Mouse (Mus musculus) lung, embryonic 14.5 days (tissue): ENCODE measurements around the gene Gm10184. TPM values are rescaled to one million over a fixed set of nuclear protein-coding genes. Genes with fewer than 3 reads are reported as not detected.
"Not testable (repeated sequence)": the region's sequence is repeated elsewhere in the genome, so short reads cannot be mapped to it uniquely, and the experiment has no call there.

Experiments used
- ATAC-seq: fragments of 200-750 bp; cut with Nextera tagmentation; 2 replicates; pipeline ENCODE4 v1.8.0; 2017; ENCODE audit warnings: mild to moderate bottlenecking, moderate TSS enrichment, moderate library complexity; ENCODE audit not compliant: insufficient read depth
- DNase-seq: peaks from one replicate; pipeline ENCODE4 v3.0.0-alpha.2; 2015
- H3K27ac ChIP-seq: fragments of 300-500 bp; sonication (generic); 2 replicates; pipeline ENCODE4 v1.5.1; 2014; ENCODE audit warnings: low read depth, mild to moderate bottlenecking, moderate library complexity
- H3K27me3 ChIP-seq: fragments of 300-500 bp; sonication (generic); 2 replicates; pipeline ENCODE4 v1.6.1; 2014; ENCODE audit warnings: low read length, control low read depth; ENCODE audit not compliant: insufficient read depth
- H3K36me3 ChIP-seq: fragments of 300-500 bp; sonication (generic); 2 replicates; pipeline ENCODE4 v1.6.1; 2014; ENCODE audit warnings: control low read depth; ENCODE audit not compliant: insufficient read depth
- H3K4me1 ChIP-seq: fragments of 300-500 bp; sonication (generic); 2 replicates; pipeline ENCODE4 v1.6.1; 2014; ENCODE audit warnings: antibody characterized with exemption, control low read depth; ENCODE audit not compliant: insufficient read depth
- H3K4me2 ChIP-seq: fragments of 300-500 bp; sonication (generic); 2 replicates; pipeline ENCODE4 v1.6.1; 2014; ENCODE audit warnings: mild to moderate bottlenecking
- H3K4me3 ChIP-seq: fragments of 300-500 bp; sonication (generic); 2 replicates; pipeline ENCODE4 v1.5.1; 2014; ENCODE audit warnings: low read depth, low read length
- H3K9ac ChIP-seq: fragments of 300-500 bp; sonication (generic); 2 replicates; pipeline ENCODE4 v1.6.1; 2014
- H3K9me3 ChIP-seq: fragments of 300-500 bp; sonication (generic); 2 replicates; pipeline ENCODE4 v1.6.1; 2016; ENCODE audit warnings: low read depth, low read length, control low read depth
- CTCF ChIP-seq: IDR thresholded peaks from 2 replicates; pipeline ENCODE4 v1.5.1; 2016; ENCODE audit warnings: antibody characterized with exemption, low read depth
- WGBS: fragments of 180-500 bp; shearing (Covaris S2); extraction: QIAGEN DNeasy Blood & Tissue Kit; methylation state at CpG from one replicate; pipeline ENCODE4 v1.1.7; 2014; 5-methylcytosine and 5-hydroxymethylcytosine counted together
- polyA plus RNA-seq: library from polyadenylated mRNA; unstranded; fragments of >200 nt; fragmentation: Nextera tagmentation; extraction: Ambion mirVana; gene quantifications from 2 replicates; pipeline ENCODE4 v1.2.1, GENCODE M21; 2014

The Gm10184 gene
- 72.2 and 86.7 TPM in 2 replicates for polyA plus RNA-seq

GRCm38 (mm10) chr17:89910349-89910748 is at the start of gene Gm10184:
TSS of gene Gm10184 (minus strand) at chr17:89910449.
- Histone ChIP-seq H3K27ac (no peak within 1 kb of the TSS), H3K9me3 (no peaks in the 10 kb centered on the region), H3K9ac (no peak within 1 kb of the TSS), H3K4me1 (no peaks in the 10 kb centered on the region), H3K36me3 (no peaks in the 10 kb centered on the region), H3K4me3 (no peak within 1 kb of the TSS), H3K4me2 (no peak within 1 kb of the TSS), H3K27me3 (no peaks in the 10 kb centered on the region)
- no peak for TF ChIP-seq CTCF
- DNase-seq (no peak), ATAC-seq (no peak)
- WGBS, result 92% methylated on average over 6 of the region's 6 CpGs

- Histone ChIP-seq H3K9ac (no peak overlapping the region), H3K4me1 (no peaks in the 10 kb centered on the region), H3K9me3 (no peaks in the 10 kb centered on the region), H3K4me3 (no peak overlapping the region), H3K4me2 (no peak overlapping the region), H3K27me3 (no peaks in the 10 kb centered on the region), H3K27ac (no peak overlapping the region), H3K36me3 (no peaks in the 10 kb centered on the region)
- no peak for TF ChIP-seq CTCF
- DNase-seq (no peak), ATAC-seq (no peak)
- WGBS, result 78% methylated on average over 2 of the region's 2 CpGs
Measured at GRCm38 (mm10) chr17:89933950-89934349, 23.7 kb upstream of the Gm10184 start.

- no peak overlapping the region for H3K27ac ChIP-seq
- no peak for ATAC-seq
- no peak overlapping the region for H3K4me3 ChIP-seq
- H3K27me3 ChIP-seq, result no peaks in the 10 kb centered on the region
- no peak overlapping the region for H3K4me2 ChIP-seq
- TF ChIP-seq CTCF, result no peak
- no peak overlapping the region for H3K9ac ChIP-seq
- no peaks in the 10 kb centered on the region for H3K9me3 ChIP-seq
- no peak for DNase-seq
- no peaks in the 10 kb centered on the region for H3K36me3 ChIP-seq
- H3K4me1 ChIP-seq, result no peaks in the 10 kb centered on the region
Measured at GRCm38 (mm10) chr17:89907686-89908085, 2.6 kb downstream of the Gm10184 start.

GRCm38 (mm10) chr17:89904701-89905100 is 5.5 kb downstream of the Gm10184 start:
- WGBS, result 84% methylated on average over 5 of the region's 5 CpGs
- H3K4me2 ChIP-seq, ATAC-seq, H3K9ac ChIP-seq, DNase-seq, H3K27ac ChIP-seq, H3K36me3 ChIP-seq, H3K4me3 ChIP-seq, H3K4me1 ChIP-seq, H3K27me3 ChIP-seq, H3K9me3 ChIP-seq: not testable (repeated sequence)

GRCm38 (mm10) chr17:89902767-89903166 is 7.5 kb downstream of the Gm10184 start:
- Histone ChIP-seq H3K4me2 (no peak overlapping the region), H3K9me3 (no peaks in the 10 kb centered on the region), H3K27me3 (no peaks in the 10 kb centered on the region), H3K9ac (no peak overlapping the region), H3K27ac (no peak overlapping the region), H3K4me1 (no peaks in the 10 kb centered on the region), H3K4me3 (no peak overlapping the region), H3K36me3 (no peaks in the 10 kb centered on the region)
- TF ChIP-seq CTCF, result no peak
- 81% methylated on average over 1 of the region's 1 CpGs for WGBS
- DNase-seq (no peak), ATAC-seq (no peak)

GRCm38 (mm10) chr17:89900610-89901009 is 9.6 kb downstream of the Gm10184 start:
- H3K4me3 ChIP-seq, result no peak overlapping the region
- no peak overlapping the region for H3K27ac ChIP-seq
- no peaks in the 10 kb centered on the region for H3K9me3 ChIP-seq
- WGBS, result 50% methylated on average over 7 of the region's 7 CpGs
- ATAC-seq (no peak), DNase-seq (no peak)
- H3K36me3 ChIP-seq, result no peaks in the 10 kb centered on the region
- no peaks in the 10 kb centered on the region for H3K27me3 ChIP-seq
- no peak overlapping the region for H3K4me2 ChIP-seq
- H3K9ac ChIP-seq, result no peak overlapping the region
- H3K4me1 ChIP-seq, result no peaks in the 10 kb centered on the region
- TF ChIP-seq CTCF, result no peak

- Histone ChIP-seq H3K36me3 (no peaks in the 10 kb centered on the region), H3K27ac (no peak overlapping the region), H3K9ac (no peak overlapping the region), H3K4me3 (no peak overlapping the region), H3K9me3 (no peaks in the 10 kb centered on the region), H3K4me2 (no peak overlapping the region), H3K27me3 (no peaks in the 10 kb centered on the region), H3K4me1 (no peaks in the 10 kb centered on the region)
- WGBS, result 62% methylated on average over 3 of the region's 3 CpGs
- TF ChIP-seq CTCF, result no peak
- DNase-seq, result no peak
- ATAC-seq, result no peak
Measured at GRCm38 (mm10) chr17:89899813-89900212, 10.4 kb downstream of the Gm10184 start.

- no peak overlapping the region for H3K4me3 ChIP-seq
- no peak for DNase-seq
- no peaks in the 10 kb centered on the region for H3K4me1 ChIP-seq
- H3K4me2 ChIP-seq, result no peak overlapping the region
- no peak overlapping the region for H3K27ac ChIP-seq
- H3K27me3 ChIP-seq, result no peaks in the 10 kb centered on the region
- no peak overlapping the region for H3K9ac ChIP-seq
- H3K36me3 ChIP-seq, result no peaks in the 10 kb centered on the region
- no peaks in the 10 kb centered on the region for H3K9me3 ChIP-seq
- ATAC-seq, result no peak
- TF ChIP-seq CTCF, result no peak
- 70% methylated on average over 3 of the region's 3 CpGs for WGBS
Measured at GRCm38 (mm10) chr17:89864996-89865395, 45.3 kb downstream of the Gm10184 start.
